Mouse (Mus musculus) retina, postnatal 7 days (tissue): ENCODE results near the gene Plb1.

ENCODE experiments used
- DNase-seq: peaks from one replicate; pipeline ENCODE4 v3.0.0-alpha.2; 2012; ENCODE audit warnings: low read depth, low spot score

The Plb1 gene

DNA sequence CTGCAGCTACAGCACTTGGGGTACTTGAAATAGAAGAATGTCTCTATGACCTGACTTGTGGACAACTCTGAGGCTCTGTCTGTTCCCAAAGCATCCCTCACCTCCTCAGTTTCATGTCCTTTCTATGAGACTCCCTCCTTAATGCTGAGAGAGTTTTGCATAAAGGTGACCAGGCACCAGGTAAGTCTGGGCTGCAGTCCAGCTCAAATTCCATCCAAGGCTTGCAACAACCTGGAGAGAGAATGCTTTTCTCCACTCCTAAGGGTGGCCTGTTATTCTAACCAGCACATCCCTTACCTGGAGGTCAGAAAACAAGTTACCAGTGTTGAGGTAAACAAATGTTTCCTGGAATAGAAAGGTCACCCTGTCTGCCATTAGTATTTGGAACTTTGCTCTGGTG, 159.8 kb downstream of the Plb1 start:
- DNase-seq, result no peak

DNA sequence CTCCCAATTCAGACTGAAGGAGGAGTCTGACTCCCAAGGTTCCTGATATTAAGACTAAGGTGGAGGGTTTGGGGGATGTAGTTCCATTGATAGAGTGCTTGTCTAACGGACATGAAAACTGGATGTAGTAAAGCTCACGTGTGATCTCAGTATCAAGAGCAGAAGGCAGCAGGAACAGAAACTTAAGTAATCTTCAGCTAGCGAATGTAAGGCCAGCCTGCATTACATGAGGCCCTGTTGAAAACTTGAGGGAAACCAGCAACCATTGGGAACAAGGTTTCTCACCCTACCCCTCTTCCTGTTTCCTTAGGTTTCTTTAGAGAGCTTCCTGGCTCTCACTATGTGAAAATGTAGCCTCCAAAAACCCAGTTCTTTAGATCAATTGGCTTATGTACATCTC, 162.1 kb downstream of the Plb1 start:
- DNase-seq, result no peak

DNA sequence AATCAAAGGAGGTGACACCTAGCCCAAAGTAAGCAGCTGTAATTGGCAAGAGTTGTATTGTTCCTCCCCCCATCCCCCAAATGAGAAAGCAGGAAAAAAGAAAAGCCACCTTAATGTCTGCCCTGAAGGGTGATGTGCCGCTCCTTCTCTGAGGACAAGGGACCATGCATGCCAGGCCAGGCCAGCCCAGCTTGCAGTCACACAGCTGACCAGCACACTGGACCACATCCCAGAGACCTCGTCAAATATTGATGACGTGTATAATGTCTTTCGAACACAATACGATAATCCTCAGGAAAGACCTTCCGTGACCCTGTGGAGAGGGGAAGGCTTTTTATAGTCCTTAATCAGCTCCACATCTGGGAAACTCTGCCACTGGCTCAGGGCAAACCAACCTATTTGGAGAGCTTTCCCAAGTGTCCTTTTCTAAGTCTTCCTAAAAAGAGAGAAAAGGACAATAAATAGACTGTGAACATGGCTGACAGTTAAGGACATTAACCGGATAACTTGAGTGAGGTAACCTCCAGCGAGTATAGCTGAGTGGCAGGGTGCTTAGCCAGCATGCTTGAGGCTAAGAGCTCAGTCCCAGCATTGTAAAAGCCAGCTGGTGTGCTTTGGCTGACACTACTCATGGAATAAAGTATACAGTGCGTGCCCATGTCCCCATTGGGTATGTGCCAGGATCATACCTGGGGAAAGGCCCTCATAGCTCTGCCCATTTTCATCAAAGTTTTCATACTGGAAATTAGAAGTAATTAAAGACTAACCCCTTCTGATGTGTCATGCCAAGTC, 162.8 kb downstream of the Plb1 start:
- DNase-seq, result no peak

DNA sequence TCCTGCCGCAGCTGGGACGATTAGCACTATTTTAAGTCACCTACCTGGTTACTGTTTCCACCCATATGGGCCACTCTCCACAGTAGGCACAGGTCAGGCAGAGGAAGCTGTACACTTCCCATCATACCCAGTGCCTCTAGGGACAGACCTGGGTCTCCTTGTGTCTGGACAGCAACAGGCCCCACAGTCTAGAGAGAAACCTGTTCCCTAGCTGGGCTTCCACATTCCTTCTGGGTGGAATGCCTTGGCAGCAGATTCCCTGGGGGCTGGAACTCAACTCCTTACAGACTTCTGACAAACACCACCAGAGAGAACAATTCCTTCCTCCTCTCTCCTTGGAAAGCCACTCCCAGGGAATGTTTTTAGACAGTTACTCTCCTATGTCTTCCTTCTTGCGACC, 165.2 kb downstream of the Plb1 start:
- DNase-seq, result no peak

DNA sequence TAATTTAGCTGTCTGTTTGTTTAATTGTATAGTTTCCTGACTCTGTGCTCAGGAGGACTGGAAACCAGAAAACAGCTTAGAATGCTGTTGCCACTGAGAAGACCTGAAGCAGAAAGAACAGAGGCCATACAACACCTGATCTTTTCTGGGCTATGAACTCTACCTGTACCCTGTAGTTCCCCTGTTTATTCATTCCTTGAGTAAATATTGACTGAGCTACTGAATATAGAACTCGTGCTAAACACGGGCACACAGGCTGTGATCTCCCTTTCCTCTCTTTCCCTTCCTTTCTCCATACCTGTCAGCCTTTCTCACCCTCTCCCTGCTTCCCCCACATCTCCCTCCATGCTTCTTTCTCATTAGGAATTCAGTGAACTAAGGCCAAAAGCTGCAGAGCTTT, 168.4 kb downstream of the Plb1 start:
- DNase-seq, result no peak

DNA sequence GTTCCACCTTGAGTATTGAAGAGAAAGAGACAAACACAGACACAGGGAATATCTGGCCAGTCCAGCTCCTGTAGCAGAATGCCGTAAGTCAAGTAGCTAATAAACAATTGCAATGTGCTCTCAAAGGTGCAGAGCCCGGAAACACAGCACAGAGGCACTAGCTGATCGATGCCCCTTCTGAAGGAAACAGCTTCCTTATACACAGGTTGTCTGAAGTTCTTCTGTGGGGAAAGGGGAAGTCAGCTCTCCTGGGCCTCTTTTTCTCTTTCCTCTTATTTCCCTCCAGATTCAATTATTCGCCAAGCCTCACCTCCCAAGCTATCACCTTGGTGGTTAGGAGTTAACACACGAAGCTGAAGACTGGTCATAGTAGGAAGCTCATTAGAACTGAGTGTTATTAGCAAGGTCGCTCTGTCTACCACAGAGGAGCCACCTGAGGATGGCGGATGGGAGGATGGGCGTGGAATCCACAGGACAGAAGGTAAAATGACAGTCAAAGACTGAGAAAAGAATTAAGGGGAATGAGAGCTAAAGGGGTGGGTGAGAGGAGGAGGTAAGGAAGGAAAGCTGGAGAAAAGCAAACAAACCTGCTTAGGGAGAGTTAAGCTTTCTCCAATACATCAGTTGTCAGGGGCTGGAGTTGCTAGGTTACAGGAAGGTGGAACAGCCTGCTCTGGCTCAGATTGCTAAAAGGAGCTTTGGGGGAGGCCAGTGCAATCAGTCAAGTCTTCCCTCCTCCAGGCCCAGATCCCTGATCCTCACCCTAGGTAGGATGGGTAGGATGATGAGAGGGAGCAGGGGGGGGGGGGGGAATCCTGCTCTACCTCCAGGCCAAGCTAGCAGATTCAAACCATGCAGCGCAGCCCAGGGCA, 170.8 kb downstream of the Plb1 start:
- no peak for DNase-seq

DNA sequence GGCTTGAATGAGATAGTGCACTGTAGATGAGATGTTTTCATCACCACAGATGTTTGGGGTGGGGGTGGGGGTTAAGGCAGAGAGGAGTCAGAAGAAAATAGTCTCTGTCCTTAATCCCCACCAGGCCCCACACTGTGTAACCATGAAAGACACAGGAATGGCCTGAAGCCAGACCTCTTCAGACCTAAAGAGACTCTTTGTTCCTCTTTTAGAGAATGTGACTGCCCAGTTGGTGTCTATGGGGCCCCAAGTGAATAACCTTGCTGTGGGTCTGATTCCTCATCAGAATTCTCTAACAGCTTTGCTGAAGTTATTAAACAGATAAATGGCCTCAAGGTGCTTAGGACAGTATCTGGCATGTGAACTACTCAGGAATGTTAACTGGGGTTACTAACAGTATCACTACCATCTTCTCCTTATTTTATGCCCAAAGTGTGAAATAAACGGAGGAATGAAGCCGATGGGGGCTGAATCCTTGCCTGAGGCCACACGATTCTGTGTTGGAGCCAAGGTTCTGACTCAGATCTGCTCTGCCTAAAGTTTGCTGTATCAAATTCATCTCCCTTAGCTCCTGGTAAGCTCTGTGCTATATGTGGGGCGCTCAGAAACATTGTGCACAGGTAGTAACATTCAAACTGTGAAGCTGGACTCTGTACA, 172.8 kb downstream of the Plb1 start:
- no peak for DNase-seq

DNA sequence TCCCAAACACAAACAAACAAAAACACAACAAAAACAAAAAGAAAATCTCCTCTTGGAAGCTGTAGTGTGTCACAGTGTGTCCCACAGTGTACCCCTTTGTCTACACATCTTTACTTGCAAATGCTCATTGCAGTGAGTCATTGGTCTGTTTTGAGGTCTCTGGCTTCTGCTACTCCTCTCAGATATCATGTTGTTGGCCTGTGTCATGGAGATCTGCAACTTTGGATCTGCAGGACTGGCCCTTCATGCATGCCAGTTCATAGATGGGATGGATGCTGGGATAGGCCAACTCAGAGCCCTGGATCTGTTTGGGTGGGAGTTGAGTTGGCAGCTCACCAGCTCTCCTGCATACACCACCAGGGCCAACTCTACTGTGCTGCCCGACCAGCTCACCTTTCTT, 176.3 kb downstream of the Plb1 start:
- no peak for DNase-seq

DNA sequence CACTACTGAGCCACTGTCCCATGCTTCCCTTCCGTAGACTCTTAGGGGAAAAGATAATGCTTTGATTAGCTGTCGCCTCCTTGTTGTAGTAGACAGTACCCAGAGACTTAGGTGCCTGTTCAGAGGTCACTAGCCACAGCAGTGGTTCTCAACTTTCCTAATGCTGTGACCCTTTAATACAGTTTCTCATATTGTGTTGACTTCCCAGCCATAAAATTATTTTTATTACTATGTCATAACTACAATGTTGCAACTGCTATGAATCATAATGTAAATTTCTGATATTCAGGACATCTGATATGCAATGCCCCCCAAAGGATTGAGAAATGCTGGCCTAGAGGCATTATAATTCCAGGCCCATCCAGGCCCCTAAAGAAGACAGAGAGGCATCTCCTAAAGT, 177.2 kb downstream of the Plb1 start:
- DNase-seq, result no peak

DNA sequence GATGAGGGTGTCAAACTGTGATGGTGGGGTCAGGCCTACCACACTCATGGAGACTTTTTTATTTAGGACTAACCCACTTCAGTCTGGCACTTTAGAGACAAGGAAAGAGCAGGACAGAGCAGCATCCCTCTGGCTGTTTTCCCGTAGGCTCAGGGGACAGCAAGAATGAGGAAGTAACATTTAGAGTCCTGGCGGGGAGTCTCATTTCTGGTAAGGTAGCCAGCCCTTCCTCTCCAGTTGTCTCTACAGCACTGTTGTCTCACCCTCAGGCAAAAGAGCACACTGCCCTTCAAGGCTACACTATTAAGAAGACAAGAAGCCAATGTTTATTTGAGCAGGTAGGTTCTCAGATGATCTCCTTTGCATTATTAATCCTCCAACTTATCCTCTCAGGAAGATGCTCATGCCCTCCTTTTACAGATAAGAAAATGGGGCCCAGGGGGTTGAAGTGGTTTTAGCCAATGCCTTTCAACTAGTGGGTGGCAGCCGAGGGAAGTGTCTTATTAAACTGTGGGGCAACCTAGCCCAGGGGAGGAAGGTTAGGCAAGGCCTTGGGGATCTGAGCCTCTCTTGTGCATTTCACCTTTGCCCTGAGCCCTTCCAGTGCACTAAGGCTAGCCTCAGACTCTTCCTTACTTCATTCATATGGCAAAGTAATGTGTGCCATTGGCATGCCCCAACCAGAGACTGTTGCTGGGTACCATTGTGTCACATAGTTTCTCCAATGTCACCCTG, 178.6 kb downstream of the Plb1 start:
- no peak for DNase-seq

DNA sequence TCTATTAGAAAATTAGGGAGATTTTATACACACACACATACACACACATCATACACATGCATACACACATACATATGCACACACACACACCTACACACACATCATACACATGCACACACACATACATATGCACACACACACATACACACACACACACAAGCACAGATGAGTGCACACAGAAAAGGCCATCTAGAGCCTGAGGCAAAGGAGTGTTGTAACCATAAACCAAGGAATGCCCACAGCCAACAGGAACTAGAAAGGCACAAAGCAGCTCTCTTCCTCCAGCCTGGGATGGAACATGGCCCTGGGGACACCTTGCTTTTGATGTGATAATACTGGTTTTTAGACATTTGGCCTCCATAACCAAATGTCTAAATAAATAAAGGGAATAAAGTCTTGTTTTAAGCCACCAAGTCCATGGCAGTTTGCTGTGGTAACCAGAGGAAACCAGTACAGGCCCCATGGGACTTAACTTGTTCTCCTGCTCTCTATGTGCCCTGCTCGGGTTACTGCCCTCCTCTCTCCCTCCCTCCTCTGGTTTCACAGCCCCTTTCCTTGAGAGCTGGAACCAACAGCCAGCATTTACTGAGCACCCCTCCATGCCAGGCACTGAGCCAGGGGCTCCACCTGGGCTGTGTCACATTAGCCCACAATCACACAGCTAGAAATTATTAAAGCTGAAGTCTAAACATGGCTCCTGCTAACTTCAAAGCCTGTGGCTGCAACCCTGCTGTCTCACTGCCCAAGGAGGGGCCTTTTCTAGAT, 179.9 kb downstream of the Plb1 start:
- no peak for DNase-seq

DNA sequence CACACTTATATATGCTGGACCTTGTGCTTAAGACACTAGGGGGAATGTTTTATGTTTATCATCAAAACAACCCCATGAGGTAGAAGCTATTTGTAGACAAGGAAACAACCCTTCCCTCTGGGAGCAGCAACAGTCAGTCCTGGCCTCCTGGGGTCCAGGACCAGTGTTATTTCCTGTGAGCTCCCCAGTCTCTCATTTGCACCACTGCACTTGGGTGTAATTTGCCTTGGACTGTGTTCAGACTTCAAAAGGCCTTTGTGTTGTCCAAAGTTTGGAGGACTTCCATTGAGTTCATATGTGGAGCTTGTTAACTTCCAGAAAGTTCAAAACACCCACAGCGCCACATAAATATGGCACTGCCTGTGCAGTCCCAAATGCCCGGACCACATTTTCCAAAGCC, 180.6 kb downstream of the Plb1 start:
- DNase-seq, result no peak

DNA sequence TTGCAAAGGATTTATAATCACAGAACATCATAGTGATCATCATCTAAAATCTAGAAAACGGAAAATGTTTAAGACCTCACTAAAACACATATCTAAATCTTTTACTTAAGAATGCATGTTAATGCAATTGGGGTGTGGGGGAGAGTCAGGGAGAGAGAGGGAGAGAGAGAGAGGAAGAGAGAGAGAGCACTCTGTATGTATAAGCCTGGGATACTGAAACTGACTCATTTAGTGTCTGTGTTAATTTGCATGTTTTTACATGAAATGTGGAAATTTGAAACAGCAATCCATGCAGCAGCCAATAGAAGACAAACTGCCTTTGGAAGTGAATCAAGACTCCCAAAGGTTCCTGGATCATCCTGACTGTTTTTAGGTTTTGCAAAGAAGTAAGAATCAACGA, 181.1 kb downstream of the Plb1 start:
- no peak for DNase-seq

DNA sequence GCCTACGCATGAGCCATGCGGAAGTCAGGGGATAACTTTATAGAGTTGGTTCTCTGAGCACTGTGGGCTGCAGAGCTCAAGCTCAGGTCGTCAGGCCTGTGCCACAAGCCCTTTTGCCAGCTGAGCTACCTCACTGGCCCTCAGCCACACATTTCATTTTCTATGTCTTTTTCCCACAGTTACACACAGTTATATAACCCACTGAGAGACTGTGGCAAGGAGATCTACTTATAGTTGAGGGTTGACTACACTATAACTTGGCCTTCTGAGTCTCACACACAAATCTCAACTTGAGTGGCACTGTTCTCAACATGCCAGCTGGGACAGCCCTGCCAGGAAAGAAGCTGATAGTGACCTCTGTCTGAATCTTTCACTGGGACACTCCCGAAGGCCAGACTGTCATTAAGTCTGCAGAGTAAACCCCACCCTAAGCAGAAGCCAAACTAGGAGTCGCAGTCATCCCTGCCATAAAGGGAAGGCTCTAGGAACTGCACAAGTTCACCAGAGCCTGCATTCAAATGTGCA, 182.0 kb downstream of the Plb1 start:
- DNase-seq, result no peak

DNA sequence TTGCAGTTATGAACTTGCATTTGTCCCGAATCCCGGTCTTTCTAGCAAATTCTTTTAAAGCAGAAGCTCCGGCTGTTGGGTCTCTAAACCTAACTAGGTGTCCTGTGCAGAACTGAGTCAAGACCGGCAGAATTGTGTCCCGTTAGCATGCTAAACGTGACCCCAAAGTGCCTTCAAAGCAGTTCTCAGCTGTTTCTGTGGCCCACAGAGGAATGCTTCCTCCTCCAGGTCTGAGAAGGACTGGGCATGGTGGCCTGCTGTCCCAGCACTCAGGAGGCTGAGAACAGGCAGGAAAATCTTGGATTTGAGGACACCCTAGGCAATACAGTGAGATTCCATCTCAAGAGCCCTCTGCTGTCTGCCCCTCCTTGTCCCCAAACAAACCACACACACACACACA, 183.0 kb downstream of the Plb1 start:
- no peak for DNase-seq
